Mouse (Mus musculus): ENCODE data around the gene Trnau1ap. TPM values are rescaled to one million over a fixed set of nuclear protein-coding genes. Genes with fewer than 3 reads are reported as not detected.

Trnau1ap gene
- 29.6 and 33.5 TPM in 2 replicates for polyA plus RNA-seq (2011; ENCODE audit: insufficient read length, low read depth, missing spikeins)

DNA sequence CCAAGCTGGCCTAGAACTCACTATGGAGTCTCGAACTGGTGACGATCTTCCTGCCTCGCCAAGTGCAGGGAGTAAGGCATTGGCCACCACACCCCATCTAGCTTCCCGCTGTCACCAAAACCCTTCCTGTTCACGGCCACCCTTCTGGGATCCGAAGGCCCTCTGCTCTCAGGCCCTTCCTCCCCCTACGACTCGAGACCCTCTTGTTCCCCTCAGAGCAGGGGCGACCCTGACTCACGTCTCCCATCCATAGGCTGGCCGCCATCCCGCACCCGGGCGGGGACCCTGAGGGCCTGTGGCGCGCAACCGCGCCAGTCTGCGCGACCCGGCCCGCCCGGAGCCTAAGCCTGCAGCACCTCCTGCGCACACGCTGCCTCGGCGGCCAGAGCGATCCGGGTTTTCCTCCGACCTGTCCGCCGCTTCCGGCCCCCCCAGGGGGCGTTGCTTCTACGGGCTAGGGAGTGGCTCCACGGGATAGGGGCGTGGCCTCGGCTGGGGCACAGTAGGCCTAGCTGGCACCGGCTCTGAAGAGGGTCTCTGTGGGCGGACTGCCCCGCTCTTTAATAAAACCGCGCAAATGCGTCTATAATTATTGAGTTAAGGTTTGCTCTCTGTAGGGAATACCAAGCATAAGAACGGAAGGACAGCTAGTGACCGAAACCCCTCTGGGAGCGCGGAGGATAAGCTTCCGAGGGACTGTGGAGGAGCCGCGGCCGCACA is at the start of gene Trnau1ap:
TSS of gene Trnau1ap (minus strand) at position 424 of the 720 bp plus-strand sequence.
- Histone ChIP-seq H3K4me3 (ENCODE audit: insufficient read depth, low read length) (peak within 1 kb of the TSS; percentile 76), H3K4me1 (ENCODE audit: control insufficient read depth, insufficient read depth, low read length) (peaks cover 4% of the 10 kb centered on the region), H3K27ac (ENCODE audit: insufficient read depth, low read length) (peak within 1 kb of the TSS; percentile 92)
- TF ChIP-seq CTCF (IDR thresholded peaks at IDR 0.05; ENCODE audit: borderline replicate concordance, insufficient read depth, low read length): no peak
- TF ChIP-seq POLR2A (IDR thresholded peaks at IDR 0.05; ENCODE audit: low read depth, low read length): peak; percentile 82

GRCm38 (mm10) chr4:132373820-132374219 is 44.5 kb upstream of the Trnau1ap start:
- no peak for TF ChIP-seq CTCF (IDR thresholded peaks at IDR 0.05; ENCODE audit: borderline replicate concordance, insufficient read depth, low read length)
- TF ChIP-seq POLR2A (IDR thresholded peaks at IDR 0.05; ENCODE audit: low read depth, low read length): no peak
- H3K4me3 ChIP-seq (ENCODE audit: insufficient read depth, low read length): no peak overlapping the region
- H3K4me1 ChIP-seq (ENCODE audit: control insufficient read depth, insufficient read depth, low read length): peaks cover 7% of the 10 kb centered on the region
- H3K27ac ChIP-seq (ENCODE audit: insufficient read depth, low read length): no peak overlapping the region

DNA sequence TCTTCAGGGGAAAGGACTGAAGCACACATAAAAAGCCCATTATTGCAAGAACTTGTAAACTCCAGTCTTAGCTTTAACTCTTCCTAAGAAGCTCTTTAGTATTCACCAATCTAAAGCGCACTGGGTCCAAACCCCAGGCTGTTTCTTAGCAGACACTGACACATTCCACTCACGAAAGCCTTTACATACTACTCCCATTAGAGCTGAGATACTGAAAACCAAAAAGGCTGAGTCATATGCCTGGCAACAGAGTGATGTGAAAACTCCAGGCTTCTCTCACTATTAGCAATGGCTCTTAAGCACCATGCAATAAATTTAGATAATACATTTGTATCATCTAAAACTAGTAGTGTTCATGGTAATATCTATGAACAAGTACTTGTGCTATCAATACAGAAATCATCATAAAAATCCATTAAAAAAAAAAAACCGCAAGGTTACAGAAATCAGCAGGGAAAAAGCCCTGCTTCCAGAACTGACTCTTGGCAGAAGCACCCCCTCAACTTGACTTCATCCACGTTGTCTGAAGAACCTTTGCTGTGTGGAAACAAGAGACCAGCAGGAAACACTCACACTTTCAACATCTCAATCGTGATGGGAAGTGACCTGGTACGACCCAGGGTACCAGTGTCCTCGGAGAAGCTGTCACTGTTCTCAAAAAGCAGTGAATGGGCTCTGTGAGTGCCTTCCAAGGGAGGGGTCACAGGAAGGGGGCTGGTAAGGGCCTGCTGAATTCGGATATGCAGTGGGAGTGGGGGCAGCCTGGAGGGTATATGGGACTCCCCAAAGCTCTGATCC is 40.8 kb upstream of the Trnau1ap start:
- H3K27ac ChIP-seq (ENCODE audit: insufficient read depth, low read length): 0 out of 2 replicates have a peak overlapping the region, but pooled peaks have one; percentile 45
- no peak overlapping the region for H3K4me3 ChIP-seq (ENCODE audit: insufficient read depth, low read length)
- TF ChIP-seq POLR2A (IDR thresholded peaks at IDR 0.05; ENCODE audit: low read depth, low read length): no peak
- no peak for TF ChIP-seq CTCF (IDR thresholded peaks at IDR 0.05; ENCODE audit: borderline replicate concordance, insufficient read depth, low read length)
- H3K4me1 ChIP-seq (ENCODE audit: control insufficient read depth, insufficient read depth, low read length): peaks cover 7% of the 10 kb centered on the region

GRCm38 (mm10) chr4:132367480-132368201 is 38.3 kb upstream of the Trnau1ap start:
- Histone ChIP-seq H3K27ac (ENCODE audit: insufficient read depth, low read length) (no peak overlapping the region), H3K4me1 (ENCODE audit: control insufficient read depth, insufficient read depth, low read length) (peaks cover 5% of the 10 kb centered on the region), H3K4me3 (ENCODE audit: insufficient read depth, low read length) (no peak overlapping the region)
- no peak for TF ChIP-seq CTCF (IDR thresholded peaks at IDR 0.05; ENCODE audit: borderline replicate concordance, insufficient read depth, low read length)
- TF ChIP-seq POLR2A (IDR thresholded peaks at IDR 0.05; ENCODE audit: low read depth, low read length): no peak

DNA sequence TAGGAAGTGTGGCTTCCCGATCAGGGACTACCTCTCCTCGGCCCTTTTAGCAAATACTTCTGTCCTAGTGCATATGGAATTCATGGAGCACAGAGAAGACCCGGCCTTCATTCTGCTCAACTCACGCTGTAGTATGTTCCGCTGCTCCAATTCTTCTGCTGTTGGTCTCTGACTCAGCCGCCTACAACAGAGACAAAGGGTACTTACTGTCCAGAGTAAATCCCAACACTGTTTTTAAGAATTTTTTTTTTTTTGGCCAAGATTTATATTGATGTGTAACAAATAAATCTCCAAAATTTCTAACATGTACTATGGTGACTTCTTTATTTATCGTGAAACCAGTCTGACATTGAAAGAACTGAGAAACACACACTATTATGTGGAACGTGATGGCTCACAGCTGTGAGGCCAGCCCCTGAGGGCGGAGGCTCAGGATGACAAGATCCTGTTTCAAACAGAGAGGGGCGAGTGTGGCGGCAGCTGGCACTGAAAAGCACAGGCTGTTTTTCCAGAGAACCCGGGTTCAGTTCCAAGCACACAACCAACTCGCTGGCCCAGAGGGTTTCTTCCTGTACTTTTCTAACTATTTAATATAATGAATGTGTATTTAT is 36.2 kb upstream of the Trnau1ap start:
- TF ChIP-seq POLR2A (IDR thresholded peaks at IDR 0.05; ENCODE audit: low read depth, low read length) (no peak), CTCF (IDR thresholded peaks at IDR 0.05; ENCODE audit: borderline replicate concordance, insufficient read depth, low read length) (no peak)
- Histone ChIP-seq H3K4me3 (ENCODE audit: insufficient read depth, low read length) (no peak overlapping the region), H3K4me1 (ENCODE audit: control insufficient read depth, insufficient read depth, low read length) (peaks cover 5% of the 10 kb centered on the region), H3K27ac (ENCODE audit: insufficient read depth, low read length) (no peak overlapping the region)

GRCm38 (mm10) chr4:132363487-132363886 is 34.1 kb upstream of the Trnau1ap start:
- TF ChIP-seq CTCF (IDR thresholded peaks at IDR 0.05; ENCODE audit: borderline replicate concordance, insufficient read depth, low read length) (no peak), POLR2A (IDR thresholded peaks at IDR 0.05; ENCODE audit: low read depth, low read length) (no peak)
- H3K27ac ChIP-seq (ENCODE audit: insufficient read depth, low read length): no peak overlapping the region
- H3K4me1 ChIP-seq (ENCODE audit: control insufficient read depth, insufficient read depth, low read length): no peaks in the 10 kb centered on the region
- H3K4me3 ChIP-seq (ENCODE audit: insufficient read depth, low read length): no peak overlapping the region

DNA sequence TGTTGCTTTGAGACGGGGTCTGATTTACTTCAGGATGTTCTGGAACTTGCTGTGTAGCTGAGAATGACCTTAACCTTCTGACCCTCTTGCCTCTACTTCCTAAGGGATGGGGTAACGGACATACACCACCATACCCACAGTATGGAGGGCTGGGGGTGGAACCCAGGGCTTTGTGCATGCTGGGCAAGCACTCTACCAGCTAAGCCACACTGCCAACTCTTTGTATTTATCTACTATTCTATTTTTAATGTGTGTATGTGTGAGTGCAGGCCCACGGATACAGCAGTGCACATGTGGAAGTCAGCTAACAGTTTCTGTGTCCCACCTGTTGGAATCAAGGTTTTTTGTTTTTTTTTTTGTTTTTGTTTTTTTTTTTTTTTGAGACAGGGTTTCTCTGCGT is 30.2 kb upstream of the Trnau1ap start:
- TF ChIP-seq POLR2A (IDR thresholded peaks at IDR 0.05; ENCODE audit: low read depth, low read length) (no peak), CTCF (IDR thresholded peaks at IDR 0.05; ENCODE audit: borderline replicate concordance, insufficient read depth, low read length) (no peak)

DNA sequence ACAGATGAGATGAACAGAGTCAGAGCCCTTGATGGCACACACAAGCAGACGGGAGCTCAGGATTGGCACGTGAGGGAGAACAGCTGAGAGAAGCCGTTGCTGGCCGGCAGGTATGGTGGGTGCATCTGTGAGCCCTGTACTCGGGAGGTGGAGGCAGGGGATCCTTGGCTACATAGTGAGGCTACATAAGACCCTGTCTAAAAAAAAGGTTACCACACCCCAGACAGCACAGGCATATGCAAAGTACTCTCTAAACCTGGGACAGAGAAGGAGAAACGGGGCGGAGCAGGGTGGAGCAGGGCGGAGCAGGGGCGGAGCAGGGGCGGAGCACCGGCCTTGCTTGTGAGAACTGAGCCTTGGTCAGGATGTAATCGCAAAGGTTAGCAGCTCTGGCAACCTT is 26.8 kb upstream of the Trnau1ap start:
- H3K4me3 ChIP-seq (ENCODE audit: insufficient read depth, low read length): no peak overlapping the region
- no peak overlapping the region for H3K27ac ChIP-seq (ENCODE audit: insufficient read depth, low read length)
- H3K4me1 ChIP-seq (ENCODE audit: control insufficient read depth, insufficient read depth, low read length): no peaks in the 10 kb centered on the region; the same call in 1 of the 2 replicates
- no peak for TF ChIP-seq CTCF (IDR thresholded peaks at IDR 0.05; ENCODE audit: borderline replicate concordance, insufficient read depth, low read length)
- TF ChIP-seq POLR2A (IDR thresholded peaks at IDR 0.05; ENCODE audit: low read depth, low read length): no peak

More for the DNA sequence above, 30.2 kb upstream of the Trnau1ap start:
- H3K27ac ChIP-seq (ENCODE audit: insufficient read depth, low read length): no peak overlapping the region
- H3K4me1 ChIP-seq (ENCODE audit: control insufficient read depth, insufficient read depth, low read length): no peaks in the 10 kb centered on the region
- H3K4me3 ChIP-seq (ENCODE audit: insufficient read depth, low read length): no peak overlapping the region

DNA sequence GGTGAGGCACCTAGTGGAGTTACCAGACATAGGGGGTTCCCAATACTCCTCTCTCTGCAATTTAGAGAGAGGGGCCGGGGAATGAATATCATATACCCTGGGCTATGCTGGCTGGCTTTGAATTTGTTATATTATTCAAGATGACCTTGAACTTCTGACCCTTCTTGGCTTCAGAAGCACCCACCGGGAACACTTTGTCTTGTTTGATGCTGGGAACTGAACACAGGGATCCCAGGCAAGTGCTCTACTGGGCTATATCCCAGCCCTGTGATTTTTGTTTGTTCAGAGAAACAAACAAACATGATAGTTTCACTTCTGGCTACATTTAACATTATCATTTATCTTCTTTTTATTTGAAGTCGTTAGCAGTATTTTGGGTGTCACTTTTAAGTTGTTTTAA is 26.1 kb upstream of the Trnau1ap start:
- TF ChIP-seq POLR2A (IDR thresholded peaks at IDR 0.05; ENCODE audit: low read depth, low read length) (no peak), CTCF (IDR thresholded peaks at IDR 0.05; ENCODE audit: borderline replicate concordance, insufficient read depth, low read length) (no peak)
- Histone ChIP-seq H3K4me1 (ENCODE audit: control insufficient read depth, insufficient read depth, low read length) (no peaks in the 10 kb centered on the region; the same call in 1 of the 2 replicates), H3K4me3 (ENCODE audit: insufficient read depth, low read length) (no peak overlapping the region), H3K27ac (ENCODE audit: insufficient read depth, low read length) (no peak overlapping the region)
